Mouse (Mus musculus): Measurements from ENCODE around the gene Alkbh1. TPM values are rescaled to one million over a fixed set of nuclear protein-coding genes. Genes with fewer than 3 reads are reported as not detected.

The Alkbh1 gene
- polyA plus RNA-seq, 1 experiment from 2014 or later: 35.0 TPM

DNA sequence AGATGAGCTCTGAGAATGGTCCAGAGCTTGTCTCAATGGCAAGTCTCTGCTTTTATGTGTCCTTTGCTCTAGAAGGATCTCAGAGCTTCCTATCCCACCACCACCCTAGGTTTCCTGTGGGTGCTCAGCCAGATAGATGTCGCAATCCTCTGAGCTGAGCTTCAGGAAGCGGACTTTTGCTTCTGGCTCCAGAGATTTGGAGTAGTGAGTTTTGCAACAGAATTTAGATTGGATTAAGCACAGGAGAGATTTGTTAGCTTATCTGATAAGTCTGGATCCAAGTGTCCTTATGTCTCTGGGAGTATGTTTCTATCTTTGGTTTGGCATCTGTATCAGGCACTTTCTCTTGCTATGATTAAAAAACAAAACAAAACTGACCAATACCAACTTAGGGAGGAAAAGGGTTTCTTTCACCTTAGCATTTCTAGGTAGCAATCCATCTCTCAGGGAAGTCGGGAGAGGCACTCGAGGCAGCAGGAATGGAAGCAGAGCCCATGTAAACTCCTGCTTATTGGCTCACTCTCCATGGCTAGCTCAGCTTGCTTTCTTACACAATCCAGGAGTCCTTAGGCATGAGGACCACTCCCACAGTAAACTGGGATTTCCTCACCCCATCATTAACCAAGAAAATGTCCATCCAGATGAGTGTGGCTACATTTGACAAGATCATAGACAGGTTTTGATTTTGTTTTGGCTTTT is 50.2 kb downstream of the Alkbh1 start:
- DNase-seq (no peak), ATAC-seq (ENCODE audit: low FRiP score, low TSS enrichment) (no peak)
- Histone ChIP-seq H3K9ac (replicated peaks; ENCODE audit: low read length) (no peak overlapping the region), H3K4me1 (ENCODE audit: control insufficient read depth, insufficient read depth, low read length) (no peaks in the 10 kb centered on the region), H3K36me3 (ENCODE audit: control insufficient read depth, insufficient read depth, low read length) (no peaks in the 10 kb centered on the region), H3K9me3 (ENCODE audit: control insufficient read depth, low read length) (no peaks in the 10 kb centered on the region), H3K4me3 (replicated peaks; ENCODE audit: low read depth, low read length) (no peak overlapping the region), H3K27ac (replicated peaks; ENCODE audit: low read depth, low read length) (no peak overlapping the region), H3K27me3 (ENCODE audit: control insufficient read depth, insufficient read depth, low read length) (no peaks in the 10 kb centered on the region), H3K4me2 (ENCODE audit: low read length) (no peak overlapping the region)
- WGBS: 85% methylated on average over 4 of the region's 4 CpGs

DNA sequence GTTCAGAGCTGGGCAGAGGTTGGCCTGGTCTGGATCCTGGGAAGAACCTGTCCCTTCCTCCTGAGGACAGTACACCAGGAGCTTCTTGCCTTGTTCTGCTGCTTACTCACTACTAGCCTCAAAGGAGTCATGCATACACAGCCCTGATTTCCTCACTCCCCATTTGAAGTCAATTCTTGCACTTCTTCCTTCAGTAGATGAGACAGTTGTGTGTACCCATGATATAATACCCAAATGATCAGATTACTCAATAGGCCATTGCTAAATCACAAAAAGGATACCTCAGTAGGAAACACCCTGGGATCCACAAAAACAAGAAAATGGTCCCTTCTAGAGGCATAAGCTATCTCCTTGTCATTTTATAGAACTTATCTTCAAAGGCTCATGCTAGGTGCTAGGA is 52.5 kb downstream of the Alkbh1 start:
- no peak overlapping the region for H3K4me2 ChIP-seq (ENCODE audit: low read length)
- no peaks in the 10 kb centered on the region for H3K36me3 ChIP-seq (ENCODE audit: control insufficient read depth, insufficient read depth, low read length)
- no peak overlapping the region for H3K9ac ChIP-seq (replicated peaks; ENCODE audit: low read length)
- no peak overlapping the region for H3K4me3 ChIP-seq (replicated peaks; ENCODE audit: low read depth, low read length)
- no peak overlapping the region for H3K27ac ChIP-seq (replicated peaks; ENCODE audit: low read depth, low read length)
- no peaks in the 10 kb centered on the region for H3K9me3 ChIP-seq (ENCODE audit: control insufficient read depth, low read length)
- ATAC-seq (ENCODE audit: low FRiP score, low TSS enrichment) (no peak), DNase-seq (no peak)
- H3K27me3 ChIP-seq (ENCODE audit: control insufficient read depth, insufficient read depth, low read length): no peaks in the 10 kb centered on the region
- H3K4me1 ChIP-seq (ENCODE audit: control insufficient read depth, insufficient read depth, low read length): peaks cover 10% of the 10 kb centered on the region

DNA sequence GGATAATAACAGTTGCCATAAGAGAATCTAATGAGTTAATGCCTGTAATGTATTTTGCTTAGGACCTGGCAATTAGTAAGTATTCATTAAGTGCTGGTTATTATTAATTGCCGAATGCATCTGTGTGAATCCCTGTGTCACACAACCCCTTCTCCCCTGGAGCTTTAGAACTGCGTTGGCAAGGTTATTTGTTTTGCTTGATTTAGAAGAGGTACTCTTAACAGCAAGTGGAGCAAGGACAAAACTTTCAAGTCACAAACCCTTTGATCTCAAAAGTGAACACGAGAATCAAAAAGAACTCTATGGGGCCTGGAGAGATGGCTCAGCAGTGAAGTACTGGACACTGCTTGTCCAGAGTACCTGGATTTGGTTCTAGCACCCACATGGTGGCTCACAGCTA is 54.6 kb downstream of the Alkbh1 start:
- 73% methylated on average over 3 of the region's 3 CpGs for WGBS
- ATAC-seq (ENCODE audit: low FRiP score, low TSS enrichment) (no peak), DNase-seq (no peak)
- no peaks in the 10 kb centered on the region for H3K9me3 ChIP-seq (ENCODE audit: control insufficient read depth, low read length)
- H3K4me1 ChIP-seq (ENCODE audit: control insufficient read depth, insufficient read depth, low read length): peaks cover 10% of the 10 kb centered on the region
- no peaks in the 10 kb centered on the region for H3K27me3 ChIP-seq (ENCODE audit: control insufficient read depth, insufficient read depth, low read length)
- H3K4me2 ChIP-seq (ENCODE audit: low read length): peak overlapping the region; percentile 46; the same call in 1 of the 2 replicates
- no peak overlapping the region for H3K27ac ChIP-seq (replicated peaks; ENCODE audit: low read depth, low read length)
- H3K36me3 ChIP-seq (ENCODE audit: control insufficient read depth, insufficient read depth, low read length): no peaks in the 10 kb centered on the region
- H3K9ac ChIP-seq (replicated peaks; ENCODE audit: low read length): no peak overlapping the region
- no peak overlapping the region for H3K4me3 ChIP-seq (replicated peaks; ENCODE audit: low read depth, low read length)

DNA sequence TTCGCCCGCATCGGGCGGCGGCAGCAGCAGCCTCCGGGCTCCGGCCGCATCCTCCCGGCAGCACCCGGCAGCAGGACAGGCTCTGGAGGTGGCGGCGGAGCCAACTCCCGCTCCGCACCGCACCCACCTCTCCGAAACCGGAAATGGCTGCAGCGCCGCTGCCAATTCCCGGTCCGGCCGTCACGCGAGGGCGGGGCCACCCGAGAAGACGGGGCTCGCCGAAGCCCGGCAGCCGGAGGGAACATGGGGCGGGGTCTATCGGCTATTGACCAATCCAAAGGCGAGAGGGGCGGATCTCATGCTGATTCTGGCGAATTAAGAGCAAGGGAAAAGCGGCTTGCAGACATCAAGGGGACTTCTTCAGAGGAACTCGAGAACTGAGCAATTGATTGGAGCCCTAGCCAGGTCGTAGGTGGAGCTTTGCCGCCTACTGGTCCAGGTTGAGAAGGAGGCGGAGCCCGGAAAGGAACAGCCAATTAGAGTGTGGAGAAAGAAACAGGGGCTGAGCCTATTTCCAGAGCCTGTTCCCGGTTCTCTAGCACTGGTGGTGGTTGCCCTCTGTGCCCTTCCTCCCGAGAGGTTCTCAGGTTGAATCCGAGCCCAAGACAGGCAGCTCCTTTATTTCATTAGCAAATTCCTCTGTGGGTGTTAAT is 55.6 kb downstream of the Alkbh1 start, which contains the start of gene Sptlc2:
Gene Sptlc2, minus strand, starts transcription at position 234 of the 653 bp plus-strand sequence.
- Histone ChIP-seq H3K9me3 (ENCODE audit: control insufficient read depth, low read length) (no peaks in the 10 kb centered on the region), H3K36me3 (ENCODE audit: control insufficient read depth, insufficient read depth, low read length) (no peaks in the 10 kb centered on the region), H3K4me3 (replicated peaks; ENCODE audit: low read depth, low read length) (peak within 1 kb of the TSS; percentile 92), H3K9ac (replicated peaks; ENCODE audit: low read length) (peak within 1 kb of the TSS; percentile 88), H3K4me1 (ENCODE audit: control insufficient read depth, insufficient read depth, low read length) (peaks cover 10% of the 10 kb centered on the region), H3K27ac (replicated peaks; ENCODE audit: low read depth, low read length) (peak within 1 kb of the TSS; percentile 80), H3K27me3 (ENCODE audit: control insufficient read depth, insufficient read depth, low read length) (no peaks in the 10 kb centered on the region), H3K4me2 (ENCODE audit: low read length) (peak within 1 kb of the TSS; percentile 95)
- ATAC-seq (ENCODE audit: low FRiP score, low TSS enrichment) (peak; percentile 99), DNase-seq (peak; percentile 100)
- WGBS: under 1% methylated on average over 45 of the region's 45 CpGs

DNA sequence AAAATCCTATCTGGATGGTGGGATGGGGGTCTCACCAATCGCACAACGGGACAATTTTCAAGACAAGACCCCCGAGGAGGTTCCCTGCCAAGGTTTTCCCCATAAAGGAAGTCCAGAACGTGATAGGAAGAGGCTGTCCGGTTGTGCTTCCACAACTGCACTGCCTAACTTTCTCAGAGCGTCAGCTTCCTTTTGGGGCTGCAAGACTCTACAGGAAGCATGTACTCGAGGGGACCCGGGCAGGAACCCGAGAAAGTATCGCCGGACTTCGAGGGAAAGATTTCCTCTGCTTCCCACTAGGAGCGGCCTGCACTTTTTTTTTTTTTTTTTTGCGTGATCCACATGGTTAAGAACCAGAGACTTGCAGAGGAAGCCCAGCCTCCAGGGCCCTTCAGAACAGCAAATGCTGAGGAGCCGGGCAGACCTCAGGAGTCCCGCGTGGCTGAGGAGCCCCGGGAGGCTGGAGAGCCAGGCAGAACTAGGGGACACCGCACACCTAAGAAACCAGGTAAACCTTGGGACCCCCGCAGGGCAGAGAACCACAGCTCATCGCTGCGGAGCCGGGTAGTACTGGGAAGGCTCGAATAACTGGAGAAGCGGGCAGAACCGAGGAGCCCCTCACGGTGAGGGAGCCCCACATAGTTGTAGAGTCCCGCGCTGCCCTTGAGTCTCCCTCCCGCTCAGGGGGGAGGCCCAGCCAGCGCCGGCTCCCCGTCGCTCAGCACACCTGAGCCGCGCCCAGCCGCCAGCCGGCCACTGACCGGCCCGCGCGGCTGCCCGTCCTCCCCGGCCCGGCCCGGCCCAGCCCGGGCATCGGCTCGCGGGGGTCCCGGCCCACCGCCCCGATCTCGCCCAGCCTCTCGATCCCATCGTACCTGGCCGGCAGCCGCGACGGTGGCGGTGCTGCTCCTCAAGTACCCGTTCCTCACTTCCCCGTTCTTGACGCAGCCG is 56.4 kb downstream of the Alkbh1 start:
- ATAC-seq (ENCODE audit: low FRiP score, low TSS enrichment): peak; percentile 0
- Histone ChIP-seq H3K9me3 (ENCODE audit: control insufficient read depth, low read length) (no peaks in the 10 kb centered on the region), H3K4me1 (ENCODE audit: control insufficient read depth, insufficient read depth, low read length) (peaks cover 10% of the 10 kb centered on the region), H3K36me3 (ENCODE audit: control insufficient read depth, insufficient read depth, low read length) (no peaks in the 10 kb centered on the region), H3K4me2 (ENCODE audit: low read length) (peak overlapping the region; percentile 95), H3K27ac (replicated peaks; ENCODE audit: low read depth, low read length) (peak overlapping the region; percentile 80), H3K9ac (replicated peaks; ENCODE audit: low read length) (peak overlapping the region; percentile 88), H3K27me3 (ENCODE audit: control insufficient read depth, insufficient read depth, low read length) (no peaks in the 10 kb centered on the region), H3K4me3 (replicated peaks; ENCODE audit: low read depth, low read length) (peak overlapping the region; percentile 92)
- WGBS: 2% methylated on average over 64 of the region's 65 CpGs
- peak; percentile 45 for DNase-seq

DNA sequence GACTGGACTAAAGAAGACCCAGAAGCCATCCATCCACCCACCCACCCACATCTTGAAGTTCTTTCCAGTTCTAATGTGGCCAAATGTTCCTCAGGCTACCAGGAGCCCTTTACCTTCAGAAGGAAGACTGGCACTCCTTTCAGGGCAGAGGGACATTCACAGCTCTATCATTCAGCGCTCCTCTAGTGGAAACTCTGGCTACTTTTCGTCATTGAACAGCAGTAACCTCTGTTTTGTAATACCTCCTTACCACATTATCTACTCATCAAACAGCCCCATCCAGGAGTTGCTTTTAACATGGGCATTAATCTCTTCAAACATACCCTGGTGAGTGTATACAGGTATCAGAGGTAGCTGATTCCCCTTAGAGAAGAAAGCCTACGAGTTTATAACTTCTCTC is 58.8 kb downstream of the Alkbh1 start:
- H3K9ac ChIP-seq (replicated peaks; ENCODE audit: low read length): no peak overlapping the region

DNA sequence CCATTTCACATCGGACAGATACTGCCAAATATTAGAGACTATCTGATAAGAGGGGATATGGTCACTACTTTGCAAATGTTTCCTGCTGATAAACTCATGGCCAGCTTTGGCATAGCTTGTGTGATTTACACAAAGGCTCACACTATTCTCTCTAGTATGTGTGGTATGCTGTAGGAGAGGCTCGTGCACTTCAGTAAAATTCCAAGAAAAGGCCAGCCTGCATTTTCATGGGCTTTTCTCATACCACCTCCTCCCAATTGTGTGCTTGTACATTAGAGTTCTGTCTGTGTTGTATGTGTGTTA is 62.5 kb downstream of the Alkbh1 start:
- H3K9ac ChIP-seq (replicated peaks; ENCODE audit: low read length): no peak overlapping the region
- no peak for DNase-seq
- H3K9me3 ChIP-seq (ENCODE audit: control insufficient read depth, low read length): no peaks in the 10 kb centered on the region
- WGBS: 77% methylated on average over 2 of the region's 2 CpGs
- H3K4me1 ChIP-seq (ENCODE audit: control insufficient read depth, insufficient read depth, low read length): no peaks in the 10 kb centered on the region
- no peak overlapping the region for H3K4me3 ChIP-seq (replicated peaks; ENCODE audit: low read depth, low read length)
- no peaks in the 10 kb centered on the region for H3K36me3 ChIP-seq (ENCODE audit: control insufficient read depth, insufficient read depth, low read length)
- no peaks in the 10 kb centered on the region for H3K27me3 ChIP-seq (ENCODE audit: control insufficient read depth, insufficient read depth, low read length)
- H3K27ac ChIP-seq (replicated peaks; ENCODE audit: low read depth, low read length): no peak overlapping the region
- ATAC-seq (ENCODE audit: low FRiP score, low TSS enrichment): no peak
- H3K4me2 ChIP-seq (ENCODE audit: low read length): no peak overlapping the region

More for the DNA sequence above, 58.8 kb downstream of the Alkbh1 start:
- ATAC-seq (ENCODE audit: low FRiP score, low TSS enrichment) (no peak), DNase-seq (no peak)
- H3K9me3 ChIP-seq (ENCODE audit: control insufficient read depth, low read length): no peaks in the 10 kb centered on the region
- 94% methylated on average over 3 of the region's 3 CpGs for WGBS
- H3K4me1 ChIP-seq (ENCODE audit: control insufficient read depth, insufficient read depth, low read length): peaks cover 10% of the 10 kb centered on the region
- H3K27me3 ChIP-seq (ENCODE audit: control insufficient read depth, insufficient read depth, low read length): no peaks in the 10 kb centered on the region
- H3K36me3 ChIP-seq (ENCODE audit: control insufficient read depth, insufficient read depth, low read length): no peaks in the 10 kb centered on the region
- H3K4me3 ChIP-seq (replicated peaks; ENCODE audit: low read depth, low read length): no peak overlapping the region
- no peak overlapping the region for H3K27ac ChIP-seq (replicated peaks; ENCODE audit: low read depth, low read length)
- no peak overlapping the region for H3K4me2 ChIP-seq (ENCODE audit: low read length)

DNA sequence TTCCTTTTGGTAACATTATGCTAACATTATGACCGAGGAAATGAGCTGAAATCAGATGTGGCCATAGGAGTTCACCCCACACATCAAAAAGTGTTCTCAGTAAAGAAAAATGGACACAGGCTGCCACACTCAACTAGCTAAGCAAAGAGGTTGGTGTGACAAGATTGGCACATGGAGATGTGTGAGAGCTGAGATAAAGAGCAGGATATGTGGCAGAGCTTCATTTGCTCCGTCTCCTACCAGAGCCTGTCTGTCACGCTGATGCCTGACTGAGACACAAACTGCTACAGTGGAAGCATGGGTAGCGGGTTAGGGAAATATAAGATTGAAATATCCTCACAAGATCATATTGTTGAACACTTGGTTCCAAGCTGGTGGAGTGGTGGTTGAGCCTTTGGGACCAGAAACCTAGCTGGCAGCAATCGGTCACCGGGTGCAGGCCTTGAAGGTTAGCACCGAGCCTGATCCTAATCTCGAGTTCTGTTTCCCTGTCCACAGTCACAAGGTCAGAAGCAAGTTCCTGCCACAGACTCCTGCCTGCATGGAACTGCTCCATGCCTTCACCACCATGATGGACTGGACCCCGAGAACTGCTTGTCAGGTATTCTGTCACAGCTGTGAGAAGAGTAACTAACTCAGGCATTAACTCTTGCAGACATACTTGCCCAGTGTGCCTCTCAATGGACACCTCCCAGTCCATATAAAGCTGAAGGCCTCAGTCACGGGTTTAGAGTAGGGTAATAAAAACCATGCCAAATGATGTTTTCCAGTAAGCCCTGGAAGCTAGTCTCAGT is 63.0 kb downstream of the Alkbh1 start:
- H3K9me3 ChIP-seq (ENCODE audit: control insufficient read depth, low read length): no peaks in the 10 kb centered on the region
- no peak overlapping the region for H3K4me3 ChIP-seq (replicated peaks; ENCODE audit: low read depth, low read length)
- no peaks in the 10 kb centered on the region for H3K4me1 ChIP-seq (ENCODE audit: control insufficient read depth, insufficient read depth, low read length)
- DNase-seq: no peak
- ATAC-seq (ENCODE audit: low FRiP score, low TSS enrichment): no peak
- H3K27me3 ChIP-seq (ENCODE audit: control insufficient read depth, insufficient read depth, low read length): no peaks in the 10 kb centered on the region
- WGBS: 91% methylated on average over 10 of the region's 10 CpGs
- no peak overlapping the region for H3K27ac ChIP-seq (replicated peaks; ENCODE audit: low read depth, low read length)
- no peaks in the 10 kb centered on the region for H3K36me3 ChIP-seq (ENCODE audit: control insufficient read depth, insufficient read depth, low read length)
- no peak overlapping the region for H3K9ac ChIP-seq (replicated peaks; ENCODE audit: low read length)
- no peak overlapping the region for H3K4me2 ChIP-seq (ENCODE audit: low read length)
